Mouse (Mus musculus): ENCODE data around the gene AC124108.1. TPM values are rescaled to one million over a fixed set of nuclear protein-coding genes. Genes with fewer than 3 reads are reported as not detected.

AC124108.1 gene
- polyA plus RNA-seq, 1 experiment from 2014 or later: 0.09 TPM

- Histone ChIP-seq H3K9ac (ENCODE audit: low read length) (no peak overlapping the region), H3K36me3 (ENCODE audit: control insufficient read depth, insufficient read depth, low read length) (no peaks in the 10 kb centered on the region), H3K9me3 (ENCODE audit: control insufficient read depth, low read length) (no peaks in the 10 kb centered on the region), H3K4me2 (ENCODE audit: low read length) (peak overlapping the region; percentile 23), H3K27ac (ENCODE audit: low read depth) (no peak overlapping the region), H3K4me1 (replicated peaks; ENCODE audit: control insufficient read depth, insufficient read depth, low read length) (peaks cover 11% of the 10 kb centered on the region; the same call in 1 of the 2 replicates), H3K27me3 (replicated peaks; ENCODE audit: control insufficient read depth, insufficient read depth, low read length) (peaks cover 17% of the 10 kb centered on the region; the same call in 1 of the 2 replicates), H3K4me3 (ENCODE audit: low read depth, low read length) (no peak overlapping the region)
- WGBS: 12% methylated on average over 11 of the region's 11 CpGs
- ATAC-seq (replicated peaks; ENCODE audit: low FRiP score, low TSS enrichment, low read depth) (0 out of 2 replicates have a peak, but pooled peaks have one; percentile 43), DNase-seq (ENCODE audit: low spot score) (peak; percentile 61)
Observed at GRCm38 (mm10) chr1:132200562-132201510, 9.6 kb downstream of the AC124108.1 start.

GRCm38 (mm10) chr1:132201511-132201860 lies 10.2 kb downstream of the AC124108.1 start:
- Histone ChIP-seq H3K27me3 (replicated peaks; ENCODE audit: control insufficient read depth, insufficient read depth, low read length) (peaks cover 17% of the 10 kb centered on the region; the same call in 1 of the 2 replicates), H3K27ac (ENCODE audit: low read depth) (no peak overlapping the region), H3K9ac (ENCODE audit: low read length) (no peak overlapping the region), H3K9me3 (ENCODE audit: control insufficient read depth, low read length) (no peaks in the 10 kb centered on the region), H3K4me2 (ENCODE audit: low read length) (no peak overlapping the region), H3K4me1 (replicated peaks; ENCODE audit: control insufficient read depth, insufficient read depth, low read length) (peaks cover 11% of the 10 kb centered on the region; the same call in 1 of the 2 replicates), H3K4me3 (ENCODE audit: low read depth, low read length) (no peak overlapping the region), H3K36me3 (ENCODE audit: control insufficient read depth, insufficient read depth, low read length) (no peaks in the 10 kb centered on the region)
- DNase-seq (ENCODE audit: low spot score) (no peak), ATAC-seq (replicated peaks; ENCODE audit: low FRiP score, low TSS enrichment, low read depth) (no peak)
- WGBS: 40% methylated on average over 4 of the region's 4 CpGs

- ATAC-seq (replicated peaks; ENCODE audit: low FRiP score, low TSS enrichment, low read depth) (no peak), DNase-seq (ENCODE audit: low spot score) (no peak)
- Histone ChIP-seq H3K27me3 (replicated peaks; ENCODE audit: control insufficient read depth, insufficient read depth, low read length) (peaks cover 17% of the 10 kb centered on the region; the same call in 1 of the 2 replicates), H3K9me3 (ENCODE audit: control insufficient read depth, low read length) (no peaks in the 10 kb centered on the region), H3K36me3 (ENCODE audit: control insufficient read depth, insufficient read depth, low read length) (no peaks in the 10 kb centered on the region), H3K9ac (ENCODE audit: low read length) (no peak overlapping the region), H3K4me1 (replicated peaks; ENCODE audit: control insufficient read depth, insufficient read depth, low read length) (peaks cover 11% of the 10 kb centered on the region; the same call in 1 of the 2 replicates), H3K27ac (ENCODE audit: low read depth) (no peak overlapping the region), H3K4me3 (ENCODE audit: low read depth, low read length) (no peak overlapping the region), H3K4me2 (ENCODE audit: low read length) (no peak overlapping the region)
- 53% methylated on average over 2 of the region's 2 CpGs for WGBS
Observed at GRCm38 (mm10) chr1:132201936-132202335, 10.7 kb downstream of the AC124108.1 start.

- no peaks in the 10 kb centered on the region for H3K36me3 ChIP-seq (ENCODE audit: control insufficient read depth, insufficient read depth, low read length)
- 91% methylated on average over 5 of the region's 5 CpGs for WGBS
- DNase-seq (ENCODE audit: low spot score): no peak
- no peak for ATAC-seq (replicated peaks; ENCODE audit: low FRiP score, low TSS enrichment, low read depth)
- peaks cover 11% of the 10 kb centered on the region; the same call in 1 of the 2 replicates for H3K4me1 ChIP-seq (replicated peaks; ENCODE audit: control insufficient read depth, insufficient read depth, low read length)
- H3K27ac ChIP-seq (ENCODE audit: low read depth): no peak overlapping the region
- no peak overlapping the region for H3K9ac ChIP-seq (ENCODE audit: low read length)
- H3K9me3 ChIP-seq (ENCODE audit: control insufficient read depth, low read length): no peaks in the 10 kb centered on the region
- no peak overlapping the region for H3K4me2 ChIP-seq (ENCODE audit: low read length)
- H3K4me3 ChIP-seq (ENCODE audit: low read depth, low read length): no peak overlapping the region
- peaks cover 14% of the 10 kb centered on the region; the same call in 1 of the 2 replicates for H3K27me3 ChIP-seq (replicated peaks; ENCODE audit: control insufficient read depth, insufficient read depth, low read length)
Observed at GRCm38 (mm10) chr1:132202771-132203170, 11.5 kb downstream of the AC124108.1 start.

- Histone ChIP-seq H3K9ac (ENCODE audit: low read length) (no peak overlapping the region), H3K27ac (ENCODE audit: low read depth) (no peak overlapping the region), H3K4me1 (replicated peaks; ENCODE audit: control insufficient read depth, insufficient read depth, low read length) (peaks cover under 1% of the 10 kb centered on the region; the same call in 1 of the 2 replicates), H3K27me3 (replicated peaks; ENCODE audit: control insufficient read depth, insufficient read depth, low read length) (peaks cover 7% of the 10 kb centered on the region; the same call in 1 of the 2 replicates), H3K4me3 (ENCODE audit: low read depth, low read length) (no peak overlapping the region), H3K36me3 (ENCODE audit: control insufficient read depth, insufficient read depth, low read length) (no peaks in the 10 kb centered on the region), H3K9me3 (ENCODE audit: control insufficient read depth, low read length) (no peaks in the 10 kb centered on the region), H3K4me2 (ENCODE audit: low read length) (no peak overlapping the region)
- ATAC-seq (replicated peaks; ENCODE audit: low FRiP score, low TSS enrichment, low read depth) (no peak), DNase-seq (ENCODE audit: low spot score) (no peak)
- WGBS: 58% methylated on average over 5 of the region's 5 CpGs
Observed at GRCm38 (mm10) chr1:132205958-132206357, 14.7 kb downstream of the AC124108.1 start.

GRCm38 (mm10) chr1:132206828-132207227 lies 15.6 kb downstream of the AC124108.1 start:
- DNase-seq (ENCODE audit: low spot score) (no peak), ATAC-seq (replicated peaks; ENCODE audit: low FRiP score, low TSS enrichment, low read depth) (no peak)
- Histone ChIP-seq H3K9ac (ENCODE audit: low read length) (no peak overlapping the region), H3K9me3 (ENCODE audit: control insufficient read depth, low read length) (no peaks in the 10 kb centered on the region), H3K4me3 (ENCODE audit: low read depth, low read length) (no peak overlapping the region), H3K36me3 (ENCODE audit: control insufficient read depth, insufficient read depth, low read length) (no peaks in the 10 kb centered on the region), H3K27ac (ENCODE audit: low read depth) (no peak overlapping the region), H3K27me3 (replicated peaks; ENCODE audit: control insufficient read depth, insufficient read depth, low read length) (peaks cover 7% of the 10 kb centered on the region), H3K4me1 (replicated peaks; ENCODE audit: control insufficient read depth, insufficient read depth, low read length) (no peaks in the 10 kb centered on the region), H3K4me2 (ENCODE audit: low read length) (no peak overlapping the region)
- 81% methylated on average over 3 of the region's 3 CpGs for WGBS

GRCm38 (mm10) chr1:132208154-132208553 lies 16.9 kb downstream of the AC124108.1 start:
- ATAC-seq (replicated peaks; ENCODE audit: low FRiP score, low TSS enrichment, low read depth): no peak
- WGBS: 14% methylated on average over 4 of the region's 4 CpGs

GRCm38 (mm10) chr1:132209400-132209799 lies 18.1 kb downstream of the AC124108.1 start:
- DNase-seq (ENCODE audit: low spot score) (no peak), ATAC-seq (replicated peaks; ENCODE audit: low FRiP score, low TSS enrichment, low read depth) (no peak)
- no peak overlapping the region for H3K4me2 ChIP-seq (ENCODE audit: low read length)
- H3K9ac ChIP-seq (ENCODE audit: low read length): no peak overlapping the region
- H3K27ac ChIP-seq (ENCODE audit: low read depth): no peak overlapping the region
- H3K4me1 ChIP-seq (replicated peaks; ENCODE audit: control insufficient read depth, insufficient read depth, low read length): no peaks in the 10 kb centered on the region
- H3K9me3 ChIP-seq (ENCODE audit: control insufficient read depth, low read length): no peaks in the 10 kb centered on the region
- no peaks in the 10 kb centered on the region for H3K36me3 ChIP-seq (ENCODE audit: control insufficient read depth, insufficient read depth, low read length)
- H3K4me3 ChIP-seq (ENCODE audit: low read depth, low read length): no peak overlapping the region
- peaks cover 6% of the 10 kb centered on the region for H3K27me3 ChIP-seq (replicated peaks; ENCODE audit: control insufficient read depth, insufficient read depth, low read length)
- 62% methylated on average over 10 of the region's 10 CpGs for WGBS

More at GRCm38 (mm10) chr1:132208154-132208553, 16.9 kb downstream of the AC124108.1 start:
- H3K27me3 ChIP-seq (replicated peaks; ENCODE audit: control insufficient read depth, insufficient read depth, low read length): peaks cover 7% of the 10 kb centered on the region
- H3K4me1 ChIP-seq (replicated peaks; ENCODE audit: control insufficient read depth, insufficient read depth, low read length): no peaks in the 10 kb centered on the region
- no peak overlapping the region for H3K9ac ChIP-seq (ENCODE audit: low read length)
- DNase-seq (ENCODE audit: low spot score): no peak
- H3K4me3 ChIP-seq (ENCODE audit: low read depth, low read length): no peak overlapping the region
- H3K9me3 ChIP-seq (ENCODE audit: control insufficient read depth, low read length): no peaks in the 10 kb centered on the region
- no peak overlapping the region for H3K27ac ChIP-seq (ENCODE audit: low read depth)
- H3K4me2 ChIP-seq (ENCODE audit: low read length): no peak overlapping the region
- no peaks in the 10 kb centered on the region for H3K36me3 ChIP-seq (ENCODE audit: control insufficient read depth, insufficient read depth, low read length)

All from intestine, embryonic 14.5 days (tissue).